ENCODE assay signal across 18 mouse cellular contexts in the genomic region with DNA sequence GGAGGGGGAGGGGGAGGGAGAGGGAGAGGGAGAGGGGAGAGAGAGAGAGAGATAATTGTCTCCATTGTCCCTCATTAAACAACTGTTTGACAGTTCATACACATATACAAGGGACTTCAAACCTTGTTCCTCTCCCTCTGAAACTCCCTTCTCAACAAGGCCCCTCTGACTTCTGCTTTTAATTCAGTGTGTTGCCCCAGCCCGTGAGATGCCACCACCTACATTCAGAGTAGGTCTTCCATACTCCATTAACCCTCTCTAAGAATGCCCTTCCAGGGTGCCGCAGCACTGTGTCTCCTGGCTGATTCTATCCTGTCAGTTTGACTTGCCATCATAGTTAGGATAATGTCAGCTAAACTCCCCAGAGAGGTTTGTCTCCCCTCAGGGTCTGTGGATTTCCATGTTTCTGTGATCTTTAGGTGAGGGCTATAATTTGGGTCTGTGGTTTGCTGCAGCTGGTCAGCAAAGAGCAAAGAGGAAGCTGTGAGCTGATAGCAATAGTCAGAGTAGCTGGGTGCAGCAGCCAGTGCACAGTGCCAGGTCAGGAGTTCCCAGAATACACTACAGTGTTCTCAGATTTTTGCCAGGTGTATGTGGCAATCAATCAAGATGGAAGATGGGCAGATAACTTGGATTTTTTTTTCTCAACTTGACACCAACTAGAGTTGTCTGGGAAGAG. TPM values are rescaled to one million over a fixed set of nuclear protein-coding genes. Genes with fewer than 3 reads are reported as not detected.
A peak's percentile ranks its signal among the peaks of the same experiment; 100 is the strongest.
DNase-seq lines count a peak whose midpoint lies in the region; ATAC-seq lines count a peak whose summit lies in the region.
"Had no signal": no experiment of that assay in that cellular context is flagged by ENCODE, and none has a peak within 500 bp of the region (broad histone marks: within the 10 kb centered on the region; RNA-seq: fewer than 3 reads in every experiment).

No protein-coding gene starts in this region.

- no peak for ATAC-seq in heart, embryonic 12.5 days (ENCODE audit: insufficient number of reproducible peaks, low FRiP score)
- peak; percentile 61 for ATAC-seq in megakaryocyte progenitor cell, adult 5-6 weeks (replicated peaks; ENCODE audit: poor library complexity)
- ATAC-seq: hindbrain, postnatal 0 days had no signal

- peak; percentile 92 for DNase-seq in heart, adult 11 months
- peak; percentile 12 for DNase-seq in testis, postnatal 10 days (ENCODE audit: low spot score)
- DNase-seq in testis, postnatal 14 days (ENCODE audit: low spot score) = no peak
- no peak for DNase-seq in adrenal gland, adult (ENCODE audit: inconsistent age in 2 of 2, low spot score in 1 of 2)
- no peak for DNase-seq in cerebellum, postnatal 4 days (ENCODE audit: low spot score in 2 of 2)
- DNase-seq in urinary bladder, adult 18-20 months (ENCODE audit: low spot score in 2 of 2) = no peak
- DNase-seq: adrenal gland, postnatal 10 days; cerebellum, postnatal 14 days; kidney, adult 2 months; lung, adult 18-20 months; right cerebral cortex, postnatal 4 days; thymus, postnatal 14 days had no signal

- no peaks in the 10 kb centered on the region for H3K27me3 ChIP-seq in heart, embryonic 12.5 days (replicated peaks)
- H3K27me3 ChIP-seq: embryonic facial prominence, embryonic 12.5 days had no signal

- 60% methylated on average over 2 of the region's 2 CpGs for WGBS in heart, embryonic 12.5 days

- no peak overlapping the region for H3K4me3 ChIP-seq in heart, embryonic 12.5 days
- H3K4me3 ChIP-seq: embryonic facial prominence, embryonic 12.5 days; layer of hippocampus, adult 2 months; midbrain, embryonic 10.5 days had no signal

- H3K9me3 ChIP-seq in heart, embryonic 12.5 days (replicated peaks) = peaks cover 9% of the 10 kb centered on the region
- H3K9me3 ChIP-seq: midbrain, embryonic 10.5 days had no signal

- H3K36me3 ChIP-seq in heart, embryonic 12.5 days = no peaks in the 10 kb centered on the region
- H3K36me3 ChIP-seq: embryonic facial prominence, embryonic 12.5 days; midbrain, embryonic 10.5 days had no signal

- no peak overlapping the region for H3K27ac ChIP-seq in heart, embryonic 12.5 days (ENCODE audit: poor library complexity, severe bottlenecking)
- H3K27ac ChIP-seq: embryonic facial prominence, embryonic 12.5 days; hindbrain, postnatal 0 days; layer of hippocampus, adult 2 months; midbrain, embryonic 10.5 days had no signal

- no peak overlapping the region for H3K4me2 ChIP-seq in heart, embryonic 12.5 days
- H3K4me2 ChIP-seq: embryonic facial prominence, embryonic 12.5 days had no signal

- no peaks in the 10 kb centered on the region for H3K4me1 ChIP-seq in heart, embryonic 12.5 days (replicated peaks)
- H3K4me1 ChIP-seq: embryonic facial prominence, embryonic 12.5 days; midbrain, embryonic 10.5 days had no signal

- H3K9ac ChIP-seq in heart, embryonic 12.5 days = no peak overlapping the region
- H3K9ac ChIP-seq: embryonic facial prominence, embryonic 12.5 days had no signal

RNA-seq across cellular contexts. Expression of a gene that starts 14.3 kb away (rescaled TPM):
- polyA plus RNA-seq in heart, embryonic 12.5 days (2016; fragmentation: Nextera tagmentation; extraction: Ambion mirVana) = 2.4 and 3.5 TPM in 2 replicates
- total RNA-seq in megakaryocyte progenitor cell, adult 5-6 weeks (2015) = 4.7 and 5.5 TPM in 2 replicates
- 10.7 and 14.8 TPM in 2 replicates for total RNA-seq in megakaryocyte progenitor cell, adult 5-6 weeks (2017)

Comparison
In these comparisons a context has a peak if more than half of its experiments do, and no peak if none do; other contexts are left out.
1. DNase-seq: peak in heart, adult 11 months (single experiment) and testis, postnatal 10 days (single experiment); none in testis, postnatal 14 days (single experiment), adrenal gland, adult (0 of 2), cerebellum, postnatal 4 days (0 of 2) and urinary bladder, adult 18-20 months (0 of 2).